Mouse (Mus musculus) G1E (cell line): ENCODE data around the gene Dtx2. TPM values are rescaled to one million over a fixed set of nuclear protein-coding genes. Genes with fewer than 3 reads are reported as not detected.

Experiments
- ATAC-seq: 2 replicates; pipeline ENCODE4 v1.8.0; 2016; ENCODE audit warnings: mild to moderate bottlenecking; ENCODE audit not compliant: insufficient number of reproducible peaks, poor library complexity, low FRiP score, severe bottlenecking; ENCODE audit errors: extremely low read depth
- DNase-seq: peaks from one replicate; pipeline ENCODE4 v3.0.0; 2012; ENCODE audit warnings: low spot score
- H3K27me3 ChIP-seq: 2 replicates; pipeline ENCODE4 v1.6.1; 2012; ENCODE audit warnings: mild to moderate bottlenecking, low read length, inconsistent platforms; ENCODE audit not compliant: insufficient read depth
- H3K36me3 ChIP-seq: replicated peaks from 2 replicates; pipeline ENCODE3; 2012; ENCODE audit warnings: mild to moderate bottlenecking, inconsistent platforms
- H3K4me1 ChIP-seq: 2 replicates; pipeline ENCODE4 v1.6.1; 2012; ENCODE audit warnings: low read depth, low read length, inconsistent platforms, mixed read lengths; ENCODE audit not compliant: insufficient read depth
- H3K4me3 ChIP-seq: 2 replicates; pipeline ENCODE4 v1.5.1; 2012; ENCODE audit warnings: low read depth, mild to moderate bottlenecking, inconsistent platforms, low read length, moderate library complexity, mixed read lengths
- H3K9me3 ChIP-seq: replicated peaks from 2 replicates; pipeline ENCODE4 v1.6.1; 2012; ENCODE audit warnings: inconsistent platforms
- CTCF ChIP-seq: IDR thresholded peaks from 2 replicates; pipeline ENCODE4 v1.5.1; 2012; ENCODE audit warnings: low read depth, low read length, inconsistent platforms, mixed read lengths
- GATA1 ChIP-seq: IDR thresholded peaks from 2 replicates; pipeline ENCODE4 v1.6.1; 2012; ENCODE audit warnings: borderline replicate concordance, low read length, inconsistent platforms, mixed read lengths
- GATA2 ChIP-seq: IDR thresholded peaks from 2 replicates; pipeline ENCODE4 v1.6.1; 2012; ENCODE audit warnings: low read depth, low read length, inconsistent platforms, borderline replicate concordance
- POLR2AphosphoS5 ChIP-seq: IDR thresholded peaks from 2 replicates; pipeline ENCODE4 v1.6.1; 2012; ENCODE audit warnings: low read depth, low read length, inconsistent platforms; ENCODE audit not compliant: insufficient replicate concordance
- TAL1 ChIP-seq: conservative IDR thresholded peaks from 2 replicates; pipeline ENCODE4 v1.6.1; 2012; ENCODE audit warnings: low read depth, low read length, inconsistent platforms, mixed read lengths
- polyA plus RNA-seq: library from polyadenylated mRNA; stranded (reverse); fragments of >175 nt; gene quantifications from 2 replicates; pipeline ENCODE4 v1.2.3, GENCODE M21; 2012
- total RNA-seq, 2 experiments: library from RNA; stranded (forward) in 1 of 2; stranded (reverse) in 1 of 2; fragments of 200-1000 nt in 1 of 2; fragments of >200 nt in 1 of 2; fragmentation: Nextera tagmentation in 1 of 2; gene quantifications; 2 replicates each; pipeline ENCODE4 v1.2.3; 2014 to 2017

Dtx2 gene
- 18.4 and 25.6 TPM in 2 replicates for total RNA-seq (2014; fragmentation: Nextera tagmentation)
- total RNA-seq (2017), result 5.1 and 7.1 TPM in 2 replicates
- polyA plus RNA-seq, result 23.7 and 25.2 TPM in 2 replicates

DNA sequence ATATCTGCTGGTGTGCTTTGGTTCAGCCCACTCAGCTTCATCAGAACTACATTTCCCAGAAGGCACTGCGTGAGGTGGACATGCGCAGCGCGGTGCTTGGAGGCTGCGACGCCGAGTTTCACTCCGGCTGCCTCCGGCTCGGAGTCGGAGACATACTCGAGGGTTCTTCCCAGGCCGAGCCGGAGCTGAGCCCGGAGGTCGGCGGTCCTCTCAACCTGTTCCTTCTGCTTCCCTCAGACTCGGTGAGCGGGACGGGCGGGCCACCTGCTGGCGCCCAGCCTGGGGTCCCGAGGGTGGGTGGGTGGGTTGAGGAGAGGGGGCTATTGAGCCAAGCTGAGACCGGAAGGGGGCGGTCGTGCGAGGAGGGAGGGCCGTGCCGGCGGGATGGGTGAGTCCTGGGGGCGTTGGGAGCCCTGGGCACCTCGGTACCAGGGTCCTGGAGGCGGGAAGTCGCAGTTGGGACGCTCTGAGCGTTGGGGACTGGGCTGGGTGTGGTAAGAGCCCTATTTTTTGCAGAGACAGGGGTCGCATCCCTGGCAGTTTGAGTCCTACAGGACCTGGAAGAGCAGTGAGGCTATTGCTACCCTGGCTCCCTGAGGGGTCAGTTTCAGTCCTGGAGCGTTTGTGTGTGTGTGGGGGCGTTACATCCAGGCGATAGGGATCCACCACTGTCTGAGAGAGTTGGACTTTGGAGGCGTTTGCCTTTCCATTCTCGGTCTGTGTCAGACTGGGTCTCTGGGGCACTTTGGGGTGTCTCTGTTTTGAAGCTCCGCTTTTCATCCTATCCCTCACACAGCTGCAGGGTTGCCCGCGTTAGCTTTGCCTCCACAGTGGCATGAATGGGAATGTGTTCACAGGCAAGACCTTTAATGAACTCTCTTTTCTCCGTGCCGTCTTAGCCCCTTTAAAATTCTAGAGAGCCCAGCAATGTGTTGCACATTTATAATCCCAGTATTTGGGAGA is at the start of gene Dtx2:
TSS of gene Dtx2 (plus strand) at position 76 of the 963 bp plus-strand sequence.
- H3K4me1 ChIP-seq, result peaks cover 15% of the 10 kb centered on the region

DNA sequence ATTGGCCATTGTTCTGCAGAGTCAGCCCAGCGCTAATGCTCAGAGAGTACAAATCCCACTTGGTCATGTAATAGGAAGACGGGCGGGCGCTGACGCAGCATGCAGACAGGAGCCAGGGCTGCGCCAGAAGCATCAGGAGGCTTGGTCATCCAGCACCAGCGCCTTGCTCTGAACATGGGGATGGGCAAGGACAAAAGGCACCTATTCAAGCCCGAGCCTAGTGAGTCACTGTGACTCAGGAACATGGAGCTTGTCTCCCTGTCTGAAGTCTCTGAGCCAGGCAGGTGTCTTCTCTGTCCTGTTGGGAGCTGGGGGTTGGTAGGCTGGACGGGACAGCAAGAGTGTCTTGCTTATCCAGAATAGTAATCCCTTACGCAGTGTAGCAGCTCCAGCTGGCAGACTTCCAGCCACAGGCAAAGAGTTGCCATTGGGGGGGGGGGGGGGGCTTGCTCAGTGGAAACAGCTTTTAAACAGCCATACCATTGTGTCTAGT is 48.6 kb upstream of the Dtx2 start:
- Histone ChIP-seq H3K9me3 (no peaks in the 10 kb centered on the region), H3K4me1 (peaks cover 43% of the 10 kb centered on the region), H3K27me3 (no peaks in the 10 kb centered on the region), H3K36me3 (no peaks in the 10 kb centered on the region), H3K4me3 (no peak overlapping the region)
- TF ChIP-seq CTCF, result no peak
- no peak for TF ChIP-seq GATA2
- ATAC-seq, result no peak
- no peak for DNase-seq

More for the DNA sequence above, at the start of gene Dtx2:
- TF ChIP-seq TAL1 (no peak), GATA1 (no peak), GATA2 (no peak), POLR2AphosphoS5 (no peak)
- DNase-seq (peak; percentile 88), ATAC-seq (peak; percentile 77)
- Histone ChIP-seq H3K36me3 (peaks cover 40% of the 10 kb centered on the region), H3K27me3 (peaks cover 4% of the 10 kb centered on the region; the same call in 1 of the 2 replicates), H3K9me3 (no peaks in the 10 kb centered on the region), H3K4me3 (peak within 1 kb of the TSS; percentile 81)

DNA sequence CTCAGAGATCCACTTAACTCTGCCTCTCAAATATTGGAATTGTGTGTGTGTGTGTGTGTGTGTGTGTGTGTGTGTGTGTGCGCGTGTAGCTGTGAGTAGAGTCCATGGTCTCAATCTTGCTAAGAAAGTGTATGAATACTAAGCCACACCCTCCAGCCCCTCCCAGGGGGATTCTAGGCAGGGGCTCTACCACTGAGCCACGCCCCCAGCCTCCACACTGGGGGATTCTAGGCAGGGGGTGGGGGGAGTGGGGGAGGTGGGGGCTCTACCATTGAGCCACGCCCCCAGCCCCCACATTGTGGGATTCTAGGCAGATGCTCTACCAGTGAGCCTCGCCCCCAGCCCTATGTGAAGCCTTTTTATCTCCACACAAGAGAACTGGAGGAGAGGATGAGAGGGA is 48.0 kb upstream of the Dtx2 start:
- Histone ChIP-seq H3K9me3 (no peaks in the 10 kb centered on the region), H3K4me3 (no peak overlapping the region), H3K27me3 (no peaks in the 10 kb centered on the region), H3K36me3 (no peaks in the 10 kb centered on the region), H3K4me1 (peaks cover 49% of the 10 kb centered on the region)
- ATAC-seq (no peak), DNase-seq (no peak)
- no peak for TF ChIP-seq TAL1
- no peak for TF ChIP-seq GATA1
- TF ChIP-seq CTCF, result no peak
- no peak for TF ChIP-seq POLR2AphosphoS5
- TF ChIP-seq GATA2, result no peak

DNA sequence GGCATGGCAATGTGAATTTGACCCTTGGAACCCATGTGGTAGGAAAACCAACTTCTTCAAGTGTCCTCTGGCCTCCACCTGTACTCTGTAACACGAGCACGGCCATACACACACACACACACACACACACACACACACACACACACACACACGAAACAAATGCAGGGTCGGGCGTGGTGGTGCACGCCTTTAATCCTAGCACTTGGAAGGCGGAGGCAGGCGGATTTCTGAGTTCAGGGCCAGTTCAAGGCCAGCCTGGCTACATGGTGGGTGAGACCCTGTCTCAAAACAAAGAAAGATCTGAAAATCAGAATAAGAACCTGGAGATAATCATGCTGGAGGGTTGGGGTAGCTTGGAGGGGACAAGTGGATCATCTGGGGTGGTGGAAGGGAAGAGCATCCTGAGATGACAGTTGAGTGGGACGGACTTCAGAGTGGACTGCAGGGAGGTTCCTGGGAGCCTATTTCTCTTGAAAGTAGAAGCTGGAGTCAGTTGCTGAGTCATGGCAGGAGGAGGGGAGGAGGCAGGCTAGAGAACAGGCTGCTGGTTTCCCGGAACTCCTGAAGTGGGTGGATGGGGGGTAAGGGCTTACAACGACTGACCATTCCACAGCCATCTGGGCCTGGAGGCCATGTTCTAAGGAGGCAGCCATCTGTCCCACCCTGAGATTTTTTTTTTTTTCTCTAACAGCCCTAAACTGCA is 43.7 kb upstream of the Dtx2 start:
- DNase-seq (peak; percentile 78), ATAC-seq (peak; percentile 88)
- peaks cover 48% of the 10 kb centered on the region for H3K4me1 ChIP-seq
- H3K4me3 ChIP-seq, result peak overlapping the region; percentile 40; the same call in 1 of the 2 replicates
- H3K9me3 ChIP-seq, result no peaks in the 10 kb centered on the region
- TF ChIP-seq GATA1 (no peak), POLR2AphosphoS5 (no peak), TAL1 (no peak), CTCF (no peak), GATA2 (no peak)
- no peaks in the 10 kb centered on the region for H3K27me3 ChIP-seq
- no peaks in the 10 kb centered on the region for H3K36me3 ChIP-seq

DNA sequence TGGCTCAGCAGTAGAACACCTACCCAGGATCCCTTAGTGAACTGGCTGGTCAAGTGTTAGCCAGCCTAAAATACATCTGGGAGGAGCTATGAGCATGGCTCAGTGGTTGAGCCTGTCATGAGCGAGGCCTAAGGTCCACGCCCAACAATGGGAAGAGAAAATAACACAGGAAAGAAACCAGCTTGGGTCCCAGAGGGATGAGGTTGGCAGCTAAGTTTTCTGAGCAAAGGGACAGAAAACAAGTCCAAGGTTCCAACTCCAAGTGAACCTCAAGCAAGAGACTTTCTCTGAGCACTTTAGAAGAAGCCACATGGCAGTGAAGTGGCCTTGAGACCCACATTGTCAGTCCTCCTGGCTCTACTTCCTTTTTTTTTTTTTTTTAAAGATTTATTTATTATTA is 42.9 kb upstream of the Dtx2 start:
- no peak for TF ChIP-seq CTCF
- no peak for TF ChIP-seq POLR2AphosphoS5
- no peak for TF ChIP-seq GATA2
- TF ChIP-seq TAL1, result no peak
- TF ChIP-seq GATA1, result no peak
- DNase-seq (no peak), ATAC-seq (no peak)
- H3K9me3 ChIP-seq, result no peaks in the 10 kb centered on the region
- peaks cover 48% of the 10 kb centered on the region for H3K4me1 ChIP-seq
- H3K27me3 ChIP-seq, result no peaks in the 10 kb centered on the region
- peak overlapping the region; percentile 40; the same call in 1 of the 2 replicates for H3K4me3 ChIP-seq
- no peaks in the 10 kb centered on the region for H3K36me3 ChIP-seq

DNA sequence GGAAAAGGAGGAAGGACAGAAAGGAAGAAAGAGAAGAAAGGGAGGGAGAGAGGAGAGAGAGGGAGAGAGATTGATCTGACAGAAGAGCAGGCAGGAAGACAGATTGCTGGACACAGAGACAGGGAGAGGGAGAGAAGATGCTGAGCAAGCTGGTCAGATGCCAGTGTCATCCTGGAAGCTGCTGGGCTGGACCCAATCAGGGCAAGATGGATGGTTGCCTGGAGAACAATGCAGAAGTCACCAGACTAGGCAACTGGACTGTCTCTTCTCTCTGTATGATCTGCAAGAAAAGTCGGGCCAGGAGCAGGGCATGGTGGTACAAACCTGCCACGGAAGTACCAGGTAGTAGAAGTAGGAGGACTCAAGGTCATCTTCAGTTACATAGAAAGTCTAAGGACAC is 41.8 kb upstream of the Dtx2 start:
- Histone ChIP-seq H3K36me3 (no peaks in the 10 kb centered on the region), H3K4me3 (no peak overlapping the region), H3K9me3 (no peaks in the 10 kb centered on the region), H3K4me1 (peaks cover 52% of the 10 kb centered on the region), H3K27me3 (no peaks in the 10 kb centered on the region)
- TF ChIP-seq CTCF (no peak), GATA1 (no peak), POLR2AphosphoS5 (no peak), GATA2 (no peak), TAL1 (no peak)
- no peak for ATAC-seq
- no peak for DNase-seq
